Mouse (Mus musculus): ENCODE measurements around the gene Stxbp2. TPM values are rescaled to one million over a fixed set of nuclear protein-coding genes. Genes with fewer than 3 reads are reported as not detected.

Gene Stxbp2
- polyA plus RNA-seq, 1 experiment from 2014 or later, result 41.4 TPM

DNA sequence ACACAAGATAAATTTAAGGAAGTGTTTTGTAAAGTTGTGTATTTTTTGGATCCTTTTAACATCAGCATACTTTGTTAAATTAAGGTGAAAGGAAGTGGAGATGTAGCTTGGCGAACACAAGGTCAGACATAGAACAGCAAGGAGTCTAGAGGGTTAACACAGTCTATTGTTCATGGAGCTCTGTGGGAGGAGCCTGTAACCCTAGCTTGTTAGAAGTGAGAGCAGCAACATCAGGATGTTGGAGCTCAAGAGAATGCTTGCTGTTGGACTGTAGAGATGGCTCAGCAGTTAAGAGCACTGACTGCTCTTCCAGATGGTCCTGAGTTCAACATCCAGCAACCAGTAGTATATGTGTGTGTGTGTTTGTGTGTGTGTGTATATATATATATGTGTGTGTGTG, 18.2 kb downstream of the Stxbp2 start:
- no peaks in the 10 kb centered on the region for H3K27me3 ChIP-seq (ENCODE audit: control insufficient read depth, insufficient read depth, low read depth, low read length)
- no peaks in the 10 kb centered on the region for H3K9me3 ChIP-seq (replicated peaks; ENCODE audit: control insufficient read depth, low read length, poor library complexity, severe bottlenecking)
- H3K4me1 ChIP-seq (ENCODE audit: control insufficient read depth, insufficient read depth, low read length), result no peaks in the 10 kb centered on the region
- H3K36me3 ChIP-seq (ENCODE audit: control insufficient read depth, insufficient read depth, low read length), result no peaks in the 10 kb centered on the region
- no peak overlapping the region for H3K9ac ChIP-seq (ENCODE audit: low read depth, low read length)
- no peak overlapping the region for H3K4me3 ChIP-seq (ENCODE audit: low read depth, low read length)
- ATAC-seq, result no peak
- no peak overlapping the region for H3K27ac ChIP-seq (ENCODE audit: low read length)
- 18% methylated on average over 1 of the region's 1 CpGs for WGBS
- H3K4me2 ChIP-seq (ENCODE audit: low read length), result no peak overlapping the region

GRCm38 (mm10) chr8:3652845-3653244, 22.1 kb downstream of the Stxbp2 start:
- H3K4me1 ChIP-seq (ENCODE audit: control insufficient read depth, insufficient read depth, low read length), result peaks cover 5% of the 10 kb centered on the region; the same call in 1 of the 2 replicates
- no peaks in the 10 kb centered on the region for H3K36me3 ChIP-seq (ENCODE audit: control insufficient read depth, insufficient read depth, low read length)
- no peak overlapping the region for H3K27ac ChIP-seq (ENCODE audit: low read length)
- no peaks in the 10 kb centered on the region for H3K9me3 ChIP-seq (replicated peaks; ENCODE audit: control insufficient read depth, low read length, poor library complexity, severe bottlenecking)
- H3K4me3 ChIP-seq (ENCODE audit: low read depth, low read length), result no peak overlapping the region
- H3K9ac ChIP-seq (ENCODE audit: low read depth, low read length), result no peak overlapping the region
- ATAC-seq, result no peak
- no peak overlapping the region for H3K4me2 ChIP-seq (ENCODE audit: low read length)
- 67% methylated on average over 3 of the region's 3 CpGs for WGBS
- H3K27me3 ChIP-seq (ENCODE audit: control insufficient read depth, insufficient read depth, low read depth, low read length), result no peaks in the 10 kb centered on the region

- peaks cover 5% of the 10 kb centered on the region; the same call in 1 of the 2 replicates for H3K4me1 ChIP-seq (ENCODE audit: control insufficient read depth, insufficient read depth, low read length)
- ATAC-seq, result no peak
- no peak overlapping the region for H3K4me2 ChIP-seq (ENCODE audit: low read length)
- H3K9me3 ChIP-seq (replicated peaks; ENCODE audit: control insufficient read depth, low read length, poor library complexity, severe bottlenecking), result no peaks in the 10 kb centered on the region
- H3K4me3 ChIP-seq (ENCODE audit: low read depth, low read length), result no peak overlapping the region
- H3K27me3 ChIP-seq (ENCODE audit: control insufficient read depth, insufficient read depth, low read depth, low read length), result no peaks in the 10 kb centered on the region
- no peak overlapping the region for H3K27ac ChIP-seq (ENCODE audit: low read length)
- WGBS, result 79% methylated on average over 11 of the region's 11 CpGs
- no peak overlapping the region for H3K9ac ChIP-seq (ENCODE audit: low read depth, low read length)
- H3K36me3 ChIP-seq (ENCODE audit: control insufficient read depth, insufficient read depth, low read length), result no peaks in the 10 kb centered on the region
Measured at GRCm38 (mm10) chr8:3654726-3655508, 24.2 kb downstream of the Stxbp2 start.

DNA sequence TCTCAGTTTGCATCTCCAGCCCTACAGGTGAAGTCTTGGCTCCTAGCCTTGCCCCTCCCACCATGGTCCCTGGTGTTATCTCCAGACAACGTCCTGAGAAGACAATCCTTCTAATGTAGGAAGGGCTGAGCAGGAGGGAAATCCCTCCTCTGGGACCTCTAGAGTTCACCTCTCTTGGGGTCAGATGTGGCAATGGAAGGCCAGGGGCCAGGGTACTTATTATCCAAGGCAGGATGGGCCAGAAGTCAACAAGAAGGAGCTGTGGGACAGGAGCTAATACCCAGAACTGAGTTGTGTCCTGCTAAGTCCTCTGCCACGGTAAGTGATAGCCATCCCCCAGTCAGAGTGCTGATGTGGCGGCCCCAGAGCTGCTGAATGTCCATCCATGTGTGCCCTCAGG, 24.8 kb downstream of the Stxbp2 start, which contains the start of gene Retn:
Gene Retn, plus strand, starts transcription at position 245 of the 400 bp plus-strand sequence.
- H3K4me3 ChIP-seq (ENCODE audit: low read depth, low read length), result no peak within 1 kb of the TSS
- WGBS, result 78% methylated on average over 3 of the region's 3 CpGs
- H3K4me1 ChIP-seq (ENCODE audit: control insufficient read depth, insufficient read depth, low read length), result peaks cover 5% of the 10 kb centered on the region; the same call in 1 of the 2 replicates
- no peaks in the 10 kb centered on the region for H3K36me3 ChIP-seq (ENCODE audit: control insufficient read depth, insufficient read depth, low read length)
- H3K27ac ChIP-seq (ENCODE audit: low read length), result no peak within 1 kb of the TSS
- ATAC-seq, result no peak
- no peaks in the 10 kb centered on the region for H3K27me3 ChIP-seq (ENCODE audit: control insufficient read depth, insufficient read depth, low read depth, low read length)
- no peak within 1 kb of the TSS for H3K9ac ChIP-seq (ENCODE audit: low read depth, low read length)
- H3K4me2 ChIP-seq (ENCODE audit: low read length), result no peak within 1 kb of the TSS
- H3K9me3 ChIP-seq (replicated peaks; ENCODE audit: control insufficient read depth, low read length, poor library complexity, severe bottlenecking), result no peaks in the 10 kb centered on the region

DNA sequence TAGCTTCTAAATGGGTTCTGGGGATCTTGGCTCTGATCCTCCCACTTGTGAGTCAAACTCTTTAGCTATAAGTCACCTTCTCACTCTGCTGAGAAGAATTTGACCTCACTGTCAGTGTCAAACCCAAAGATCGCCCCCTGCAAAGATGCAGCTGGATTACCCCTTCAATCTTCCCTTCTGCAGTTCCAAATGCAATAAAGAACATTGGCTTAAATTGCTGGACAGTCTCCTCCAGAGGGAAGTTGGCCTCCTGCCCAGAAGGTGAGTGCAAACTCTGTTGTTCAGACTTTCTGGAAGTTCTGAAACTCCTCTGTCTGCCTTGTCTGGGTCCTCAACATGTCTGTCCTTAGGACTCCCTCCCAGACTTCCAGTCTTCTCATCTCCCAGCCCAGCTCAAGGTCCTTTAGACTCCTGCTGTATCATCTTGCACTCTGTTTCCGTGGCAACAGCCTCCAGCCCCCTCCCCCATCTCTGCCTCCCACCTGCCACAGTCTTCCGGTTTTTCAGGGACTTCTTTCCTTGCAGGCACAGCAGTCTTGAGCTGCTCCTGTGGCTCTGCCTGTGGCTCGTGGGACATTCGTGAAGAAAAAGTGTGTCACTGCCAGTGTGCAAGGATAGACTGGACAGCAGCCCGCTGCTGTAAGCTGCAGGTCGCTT, 26.1 kb downstream of the Stxbp2 start:
- Histone ChIP-seq H3K27me3 (ENCODE audit: control insufficient read depth, insufficient read depth, low read depth, low read length) (no peaks in the 10 kb centered on the region), H3K9ac (ENCODE audit: low read depth, low read length) (0 out of 2 replicates have a peak overlapping the region, but pooled peaks have one; percentile 15), H3K27ac (ENCODE audit: low read length) (no peak overlapping the region), H3K9me3 (replicated peaks; ENCODE audit: control insufficient read depth, low read length, poor library complexity, severe bottlenecking) (no peaks in the 10 kb centered on the region), H3K36me3 (ENCODE audit: control insufficient read depth, insufficient read depth, low read length) (no peaks in the 10 kb centered on the region), H3K4me1 (ENCODE audit: control insufficient read depth, insufficient read depth, low read length) (peaks cover 5% of the 10 kb centered on the region; the same call in 1 of the 2 replicates), H3K4me2 (ENCODE audit: low read length) (peak overlapping the region; percentile 40; the same call in 1 of the 2 replicates), H3K4me3 (ENCODE audit: low read depth, low read length) (peak overlapping the region; percentile 13)
- WGBS, result 16% methylated on average over 7 of the region's 7 CpGs
- ATAC-seq, result peak; percentile 79

DNA sequence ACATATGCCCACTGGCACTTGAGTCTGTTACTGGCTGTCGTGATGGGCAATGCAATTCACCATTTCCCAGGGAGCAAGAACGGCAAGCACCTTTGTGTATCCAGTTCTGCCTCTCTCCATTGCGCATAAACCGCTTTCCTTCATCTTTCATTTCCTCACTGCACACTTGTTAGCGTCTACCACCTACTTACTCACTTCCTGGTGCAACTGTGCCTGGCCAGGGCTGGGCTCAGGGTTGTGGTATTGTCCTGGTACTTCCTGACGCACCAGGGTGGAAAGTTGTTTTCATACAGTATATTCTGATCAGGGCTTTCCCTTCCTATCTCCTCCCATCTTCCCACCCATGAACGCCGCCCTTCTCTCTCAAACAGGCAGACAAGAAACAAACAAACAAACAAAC, 30.1 kb downstream of the Stxbp2 start:
- no peak overlapping the region for H3K9ac ChIP-seq (ENCODE audit: low read depth, low read length)
- H3K9me3 ChIP-seq (replicated peaks; ENCODE audit: control insufficient read depth, low read length, poor library complexity, severe bottlenecking), result no peaks in the 10 kb centered on the region
- WGBS, result 81% methylated on average over 8 of the region's 8 CpGs
- no peaks in the 10 kb centered on the region for H3K27me3 ChIP-seq (ENCODE audit: control insufficient read depth, insufficient read depth, low read depth, low read length)
- no peak overlapping the region for H3K4me2 ChIP-seq (ENCODE audit: low read length)
- no peaks in the 10 kb centered on the region for H3K36me3 ChIP-seq (ENCODE audit: control insufficient read depth, insufficient read depth, low read length)
- H3K27ac ChIP-seq (ENCODE audit: low read length), result no peak overlapping the region
- peaks cover 5% of the 10 kb centered on the region; the same call in 1 of the 2 replicates for H3K4me1 ChIP-seq (ENCODE audit: control insufficient read depth, insufficient read depth, low read length)
- ATAC-seq, result no peak
- no peak overlapping the region for H3K4me3 ChIP-seq (ENCODE audit: low read depth, low read length)

- WGBS, result 76% methylated on average over 5 of the region's 5 CpGs
- ATAC-seq, result no peak
Measured at GRCm38 (mm10) chr8:3664405-3664804, 33.6 kb downstream of the Stxbp2 start.

DNA sequence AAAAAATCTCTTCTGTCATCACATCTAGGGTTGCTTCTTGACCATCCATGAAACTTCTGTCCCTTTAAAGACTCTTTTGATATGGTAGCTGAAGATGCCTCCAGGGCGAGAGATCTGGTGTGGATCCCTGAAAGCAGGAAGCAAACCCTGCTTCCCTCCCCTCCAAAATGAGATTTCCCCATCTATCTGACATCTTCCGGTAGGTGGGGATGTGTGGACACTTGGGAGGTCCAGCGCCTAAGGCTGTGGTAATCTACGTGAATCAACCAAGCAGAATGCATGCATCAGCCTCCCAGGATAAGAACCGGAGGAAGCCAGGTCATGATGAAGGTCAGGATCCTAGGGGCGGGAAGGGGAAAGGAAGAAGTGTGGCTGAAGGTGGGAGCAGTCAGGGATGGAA, 34.8 kb downstream of the Stxbp2 start, which contains the start of gene Mcemp1:
Gene Mcemp1, plus strand, starts transcription at position 248 of the 400 bp plus-strand sequence.
- Histone ChIP-seq H3K4me2 (ENCODE audit: low read length) (no peak within 1 kb of the TSS), H3K9me3 (replicated peaks; ENCODE audit: control insufficient read depth, low read length, poor library complexity, severe bottlenecking) (no peaks in the 10 kb centered on the region), H3K27ac (ENCODE audit: low read length) (no peak within 1 kb of the TSS), H3K4me3 (ENCODE audit: low read depth, low read length) (no peak within 1 kb of the TSS), H3K27me3 (ENCODE audit: control insufficient read depth, insufficient read depth, low read depth, low read length) (no peaks in the 10 kb centered on the region), H3K9ac (ENCODE audit: low read depth, low read length) (no peak within 1 kb of the TSS), H3K36me3 (ENCODE audit: control insufficient read depth, insufficient read depth, low read length) (no peaks in the 10 kb centered on the region), H3K4me1 (ENCODE audit: control insufficient read depth, insufficient read depth, low read length) (no peaks in the 10 kb centered on the region)
- WGBS, result 84% methylated on average over 6 of the region's 6 CpGs
- no peak for ATAC-seq

More at GRCm38 (mm10) chr8:3664405-3664804, 33.6 kb downstream of the Stxbp2 start:
- H3K27ac ChIP-seq (ENCODE audit: low read length), result no peak overlapping the region
- H3K4me2 ChIP-seq (ENCODE audit: low read length), result no peak overlapping the region
- no peak overlapping the region for H3K4me3 ChIP-seq (ENCODE audit: low read depth, low read length)
- no peaks in the 10 kb centered on the region for H3K4me1 ChIP-seq (ENCODE audit: control insufficient read depth, insufficient read depth, low read length)
- no peaks in the 10 kb centered on the region for H3K9me3 ChIP-seq (replicated peaks; ENCODE audit: control insufficient read depth, low read length, poor library complexity, severe bottlenecking)
- H3K27me3 ChIP-seq (ENCODE audit: control insufficient read depth, insufficient read depth, low read depth, low read length), result no peaks in the 10 kb centered on the region
- no peak overlapping the region for H3K9ac ChIP-seq (ENCODE audit: low read depth, low read length)
- H3K36me3 ChIP-seq (ENCODE audit: control insufficient read depth, insufficient read depth, low read length), result no peaks in the 10 kb centered on the region

DNA sequence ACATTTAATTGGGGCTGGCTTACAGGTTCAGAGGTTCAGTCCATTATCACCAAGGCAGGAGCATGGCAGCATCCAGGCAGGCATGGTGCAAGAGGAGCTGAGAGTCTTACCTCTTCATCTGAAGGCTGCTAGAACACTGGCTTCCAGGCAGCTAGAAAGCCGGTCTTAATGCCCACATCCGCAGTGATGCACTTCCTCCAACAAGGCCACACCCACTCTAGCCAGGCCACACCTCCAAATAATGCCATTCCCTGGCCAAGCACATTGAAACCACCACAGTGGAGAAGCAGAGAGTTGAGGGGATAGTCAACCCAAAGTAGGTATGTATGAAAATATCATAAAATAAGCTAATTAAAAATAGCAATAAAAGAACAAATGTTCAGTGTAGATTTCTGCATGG, 39.6 kb downstream of the Stxbp2 start:
- Histone ChIP-seq H3K4me3 (ENCODE audit: low read depth, low read length) (no peak overlapping the region), H3K27me3 (ENCODE audit: control insufficient read depth, insufficient read depth, low read depth, low read length) (no peaks in the 10 kb centered on the region), H3K4me2 (ENCODE audit: low read length) (no peak overlapping the region), H3K36me3 (ENCODE audit: control insufficient read depth, insufficient read depth, low read length) (no peaks in the 10 kb centered on the region), H3K4me1 (ENCODE audit: control insufficient read depth, insufficient read depth, low read length) (peaks cover 5% of the 10 kb centered on the region), H3K9me3 (replicated peaks; ENCODE audit: control insufficient read depth, low read length, poor library complexity, severe bottlenecking) (no peaks in the 10 kb centered on the region), H3K27ac (ENCODE audit: low read length) (no peak overlapping the region), H3K9ac (ENCODE audit: low read depth, low read length) (no peak overlapping the region)
- no peak for ATAC-seq
- WGBS, result 84% methylated on average over 2 of the region's 2 CpGs

Data from midbrain, embryonic 16.5 days (tissue).